Mouse (Mus musculus) bone marrow macrophage, adult 2 months (primary cell): Measurements from ENCODE around the gene Clint1. TPM values are rescaled to one million over a fixed set of nuclear protein-coding genes. Genes with fewer than 3 reads are reported as not detected.
A peak's percentile ranks its signal among the peaks of the same experiment; 100 is the strongest.

Experiments
- H3K27ac ChIP-seq: 2 replicates; pipeline ENCODE4 v1.5.1; 2012; ENCODE audit warnings: low read depth, low read length; ENCODE audit not compliant: insufficient read depth
- H3K4me1 ChIP-seq: 2 replicates; pipeline ENCODE4 v1.6.1; 2012; ENCODE audit warnings: low read length; ENCODE audit not compliant: control insufficient read depth, insufficient read depth
- H3K4me3 ChIP-seq: 2 replicates; pipeline ENCODE4 v1.5.1; 2012; ENCODE audit warnings: mild to moderate bottlenecking, low read length, moderate library complexity; ENCODE audit not compliant: insufficient read depth
- CTCF ChIP-seq: IDR thresholded peaks from 2 replicates; pipeline ENCODE4 v1.5.1; 2012; ENCODE audit warnings: low read depth, mild to moderate bottlenecking, low read length, moderate library complexity
- POLR2A ChIP-seq: IDR thresholded peaks from 2 replicates; pipeline ENCODE4 v1.6.1; 2012; ENCODE audit warnings: mild to moderate bottlenecking, low read depth, low read length, borderline replicate concordance
- polyA plus RNA-seq: library from polyadenylated mRNA; stranded (reverse); fragments of >200 nt; gene quantifications from 2 replicates; pipeline ENCODE4 v1.2.4, GENCODE M21; 2012; ENCODE audit not compliant: missing spikeins, insufficient read depth, insufficient read length

Clint1 gene
- polyA plus RNA-seq, 1 experiment, result 67.7 TPM

- Histone ChIP-seq H3K4me1 (no peaks in the 10 kb centered on the region), H3K4me3 (no peak overlapping the region), H3K27ac (no peak overlapping the region)
- TF ChIP-seq POLR2A, result no peak
- no peak for TF ChIP-seq CTCF
Observed at GRCm38 (mm10) chr11:45847548-45847947, 4.3 kb upstream of the Clint1 start.

GRCm38 (mm10) chr11:45848253-45848652 lies 3.6 kb upstream of the Clint1 start:
- Histone ChIP-seq H3K4me3 (no peak overlapping the region), H3K27ac (no peak overlapping the region), H3K4me1 (no peaks in the 10 kb centered on the region)
- TF ChIP-seq CTCF (no peak), POLR2A (no peak)

DNA sequence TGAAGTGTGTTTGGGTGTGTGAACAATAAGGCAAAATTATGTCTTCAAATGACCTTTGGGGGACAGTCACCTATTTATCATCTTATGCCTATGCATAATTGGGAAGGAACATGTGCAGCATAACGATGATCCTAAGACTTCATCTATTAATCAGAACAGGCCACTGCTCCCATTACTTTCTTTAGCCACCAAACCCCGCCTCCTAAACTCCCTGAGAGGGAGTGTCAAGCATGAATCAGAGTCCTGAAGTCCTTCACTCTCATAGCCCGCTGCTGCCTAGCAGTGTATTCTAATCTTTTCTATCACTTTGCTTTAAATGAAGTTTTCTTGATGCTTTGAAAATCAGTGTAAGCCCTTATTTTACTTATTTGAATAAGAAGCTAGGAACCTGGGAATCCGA lies 2.6 kb upstream of the Clint1 start:
- H3K27ac ChIP-seq, result no peak overlapping the region
- TF ChIP-seq CTCF (no peak), POLR2A (no peak)
- H3K4me3 ChIP-seq, result no peak overlapping the region
- peaks cover 6% of the 10 kb centered on the region for H3K4me1 ChIP-seq

DNA sequence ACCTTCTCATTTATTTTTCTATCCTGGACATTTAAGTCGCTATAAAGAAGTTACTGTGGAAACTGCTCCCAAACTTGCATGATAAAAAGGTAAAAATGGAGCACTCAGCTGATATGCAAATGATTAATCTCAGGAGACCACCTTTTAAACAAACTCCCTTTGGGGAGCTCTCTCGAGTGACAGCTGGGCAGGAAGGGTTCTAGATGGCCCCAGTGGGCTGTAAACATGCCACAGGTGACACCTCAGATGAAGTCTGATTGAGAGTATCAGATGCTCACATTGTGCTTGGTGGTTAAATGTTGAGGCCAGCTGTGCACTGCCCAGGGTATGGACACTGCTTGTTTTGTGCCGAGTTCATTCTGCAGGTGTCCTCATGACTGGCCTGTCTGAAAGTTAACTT lies 2.0 kb upstream of the Clint1 start:
- TF ChIP-seq CTCF (no peak), POLR2A (no peak)
- peaks cover 11% of the 10 kb centered on the region for H3K4me1 ChIP-seq
- H3K27ac ChIP-seq, result no peak overlapping the region
- H3K4me3 ChIP-seq, result no peak overlapping the region

DNA sequence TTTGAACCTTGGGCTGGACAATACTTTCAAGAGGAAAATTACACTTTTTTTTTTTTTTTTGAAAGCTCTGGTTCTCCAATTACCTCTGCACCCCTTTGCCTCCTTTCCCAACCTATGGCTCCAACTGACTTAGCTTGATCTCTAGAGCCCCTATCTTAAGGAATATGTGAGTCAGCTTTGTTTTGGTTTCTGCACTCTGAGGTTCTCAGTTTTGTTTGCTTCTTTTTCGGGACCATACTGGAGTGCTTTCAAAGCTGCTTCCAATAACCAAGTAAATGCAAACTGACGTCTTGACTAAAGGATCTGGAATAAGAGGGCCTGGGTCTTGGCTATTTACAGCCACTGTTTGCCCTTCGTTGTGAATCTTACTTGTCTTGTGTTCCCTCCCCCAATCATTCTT lies 1.5 kb upstream of the Clint1 start:
- Histone ChIP-seq H3K4me3 (no peak overlapping the region), H3K4me1 (peaks cover 15% of the 10 kb centered on the region), H3K27ac (no peak overlapping the region)
- TF ChIP-seq POLR2A (no peak), CTCF (no peak)

DNA sequence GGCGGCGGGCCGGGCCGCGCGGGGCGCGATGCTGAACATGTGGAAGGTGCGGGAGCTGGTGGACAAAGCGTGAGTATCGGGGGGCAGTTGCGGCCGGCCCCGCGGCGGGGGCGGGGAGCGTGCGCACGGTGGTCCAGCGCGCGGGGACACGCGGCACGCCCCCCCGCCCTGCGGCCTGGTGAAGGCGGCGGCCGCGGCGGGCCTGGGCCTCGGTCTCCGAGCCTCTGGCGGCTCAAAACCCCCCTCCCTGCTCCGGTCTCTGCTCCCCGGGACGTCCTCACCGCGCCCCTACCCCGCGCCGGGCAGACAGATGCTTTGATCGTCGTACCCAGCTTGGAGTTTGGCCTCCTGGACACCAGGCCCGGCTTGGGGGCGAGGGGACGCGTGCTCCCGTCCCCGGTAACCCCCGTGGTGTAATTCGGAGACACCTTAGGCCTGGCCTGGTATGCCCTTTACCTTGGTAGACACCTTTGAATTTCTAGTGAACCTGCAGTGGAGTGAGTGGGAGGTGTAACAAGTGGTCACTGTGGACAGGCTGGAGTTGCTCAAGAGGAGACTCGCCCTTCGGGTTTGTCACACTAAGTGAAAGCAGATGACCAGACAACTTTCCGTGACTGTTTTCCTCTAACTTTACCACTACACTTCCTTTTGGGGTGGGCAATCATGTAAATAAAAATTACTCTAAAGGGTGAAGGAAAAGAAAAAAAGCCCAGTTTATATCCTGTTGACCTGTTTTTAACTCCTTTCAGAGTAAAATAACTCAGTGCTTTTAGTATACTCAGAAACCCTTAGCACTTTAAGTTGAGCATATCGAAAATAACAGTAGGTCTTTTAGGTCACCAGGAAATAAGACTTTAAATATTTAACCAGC lies 508 bp downstream of the Clint1 start:
- TF ChIP-seq CTCF, result no peak
- TF ChIP-seq POLR2A, result no peak
- Histone ChIP-seq H3K4me3 (peak overlapping the region; percentile 72), H3K4me1 (peaks cover 27% of the 10 kb centered on the region), H3K27ac (peak overlapping the region; percentile 97)

DNA sequence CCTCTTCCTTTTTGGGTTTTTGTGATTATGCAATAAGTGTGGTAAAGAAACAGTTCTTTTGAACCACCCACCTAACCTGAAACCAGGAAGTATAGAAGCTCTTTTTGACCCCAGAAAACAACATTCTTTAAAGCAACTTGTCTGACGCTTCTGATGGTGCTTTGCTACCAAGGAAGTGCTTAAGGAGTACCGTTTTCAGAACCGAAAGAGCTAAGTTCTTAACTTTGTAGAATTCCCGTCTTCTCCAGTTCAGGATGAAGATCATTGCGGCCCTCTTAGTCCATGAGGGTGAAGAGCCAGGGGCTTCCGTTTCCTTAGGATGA lies 1.1 kb downstream of the Clint1 start:
- Histone ChIP-seq H3K4me3 (peak overlapping the region; percentile 62), H3K27ac (peak overlapping the region; percentile 85), H3K4me1 (peaks cover 27% of the 10 kb centered on the region)
- TF ChIP-seq CTCF, result no peak
- TF ChIP-seq POLR2A, result no peak

GRCm38 (mm10) chr11:45853916-45854315 lies 2.1 kb downstream of the Clint1 start:
- TF ChIP-seq CTCF (no peak), POLR2A (no peak)
- no peak overlapping the region for H3K4me3 ChIP-seq
- no peak overlapping the region for H3K27ac ChIP-seq

GRCm38 (mm10) chr11:45854381-45854780 lies 2.5 kb downstream of the Clint1 start:
- peaks cover 27% of the 10 kb centered on the region for H3K4me1 ChIP-seq
- no peak overlapping the region for H3K4me3 ChIP-seq
- H3K27ac ChIP-seq, result no peak overlapping the region
- TF ChIP-seq CTCF, result no peak
- TF ChIP-seq POLR2A, result no peak

More at GRCm38 (mm10) chr11:45853916-45854315, 2.1 kb downstream of the Clint1 start:
- peaks cover 27% of the 10 kb centered on the region for H3K4me1 ChIP-seq

DNA sequence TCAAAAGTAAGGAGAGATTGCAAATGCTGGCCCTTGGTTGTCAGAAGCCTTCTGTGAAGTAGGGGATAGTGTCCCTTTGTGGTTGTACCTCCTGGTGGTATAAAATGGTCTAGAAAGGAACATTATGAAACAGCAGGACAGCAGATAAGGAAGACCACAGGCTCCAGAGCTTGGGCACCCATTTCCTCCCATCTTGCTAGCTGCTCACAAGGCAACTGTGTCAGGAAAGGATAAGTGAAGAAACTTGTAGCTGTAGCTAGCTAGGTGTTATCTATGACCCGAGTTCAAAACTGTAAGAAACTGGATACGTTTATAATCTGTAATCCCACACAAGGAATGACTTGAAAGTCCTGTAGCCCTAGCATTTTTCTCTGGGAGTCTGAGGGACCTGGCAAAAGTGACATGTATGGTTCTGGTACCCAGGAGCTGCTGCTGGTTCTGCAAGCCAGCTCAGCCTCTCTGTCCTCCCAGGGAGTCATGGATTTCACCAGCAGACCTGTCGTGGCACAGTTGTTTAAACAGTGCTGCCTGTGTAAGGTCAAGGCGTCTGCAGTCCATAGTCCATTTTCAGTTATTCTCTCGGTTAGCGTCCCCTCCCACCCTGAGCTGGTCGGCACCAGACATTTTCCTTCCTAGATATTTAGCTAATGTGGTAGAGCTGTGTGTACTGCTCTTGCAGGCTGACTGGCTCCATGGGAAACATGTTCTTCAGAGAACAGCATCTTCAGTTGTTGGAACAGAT lies 3.7 kb downstream of the Clint1 start:
- Histone ChIP-seq H3K4me1 (peaks cover 27% of the 10 kb centered on the region), H3K27ac (no peak overlapping the region), H3K4me3 (no peak overlapping the region)
- TF ChIP-seq POLR2A (no peak), CTCF (no peak)

- Histone ChIP-seq H3K27ac (no peak overlapping the region), H3K4me3 (no peak overlapping the region), H3K4me1 (peaks cover 27% of the 10 kb centered on the region)
- TF ChIP-seq CTCF (no peak), POLR2A (no peak)
Observed at GRCm38 (mm10) chr11:45856149-45856516, 4.3 kb downstream of the Clint1 start.
